Mouse (Mus musculus): ENCODE data around the gene Picalm.

GRCm38 (mm10) chr7:90216511-90216910 is 86.5 kb downstream of the Picalm start:
- no peak for TF ChIP-seq CTCF (conservative IDR thresholded peaks at IDR 0.05; ENCODE audit: insufficient read depth, insufficient read length, low read depth, low read length)
- no peak for TF ChIP-seq POLR2A (IDR thresholded peaks at IDR 0.05; ENCODE audit: low read depth, low read length)
